Mouse (Mus musculus) CD4-positive naive resting alpha-beta T cell, adult 76 days (primary cell): ENCODE results near the gene Nlk. TPM values are rescaled to one million over a fixed set of nuclear protein-coding genes. Genes with fewer than 3 reads are reported as not detected.

Experiments
- total RNA-seq: library from RNA; stranded (reverse); gene quantifications from one replicate; pipeline ENCODE4 v1.2.4, GENCODE M21; 2023

The Nlk gene
- 70.7 TPM for total RNA-seq

GRCm38 (mm10) chr11:78696777-78697752 lies at the start of gene Nlk:
Gene Nlk (minus strand): TSS chr11:78697373.

GRCm38 (mm10) chr11:78550168-78551058 lies 146.8 kb downstream of the Nlk start, which contains the start of gene Tmem97:
Gene Tmem97 (minus strand): TSS chr11:78550777.

DNA sequence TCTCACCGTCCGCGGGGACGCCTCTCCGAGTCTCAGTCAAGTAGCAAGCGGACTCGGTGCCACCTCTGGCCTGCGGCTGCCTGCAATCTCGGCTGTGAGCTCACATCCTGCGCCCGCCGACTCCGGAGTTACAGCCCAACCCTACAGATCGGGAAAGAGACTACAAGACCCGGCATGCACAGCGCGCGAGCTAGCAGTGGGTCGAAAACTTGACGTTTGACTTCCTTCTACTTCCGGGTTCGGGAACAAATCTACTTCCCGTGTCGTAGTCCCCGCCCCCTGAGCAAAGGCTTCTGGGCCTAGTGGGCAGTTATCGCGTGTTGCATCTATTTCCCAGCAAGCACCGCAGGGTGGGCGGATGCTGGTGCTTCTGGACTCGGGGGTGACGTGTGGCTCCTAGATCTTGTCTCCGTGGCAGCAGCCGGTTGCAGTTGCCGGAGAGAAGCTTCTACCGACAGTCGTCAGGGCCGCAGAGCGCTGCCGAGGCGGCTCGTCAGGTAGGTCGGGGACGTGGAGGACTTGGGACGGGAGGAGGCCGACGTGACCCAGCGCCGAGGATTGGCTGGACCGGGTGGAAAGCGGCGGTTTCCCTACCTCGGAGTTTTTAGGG lies 161.0 kb downstream of the Nlk start, which contains the start of the genes Tnfaip1 and Ift20:
TSS of gene Tnfaip1 (minus strand) at position 253 of the 610 bp plus-strand sequence.
TSS of gene Ift20 (plus strand) at position 282 of the 610 bp plus-strand sequence.

Other genes with a start within 250 kb of the Nlk start
- 1.6 TPM for gene Slc46a1, start 231.7 kb downstream of the Nlk start, total RNA-seq
- 1.6 TPM for gene Sarm1, start 199.6 kb downstream of the Nlk start, total RNA-seq
- gene Vtn, start 198.3 kb downstream of the Nlk start, total RNA-seq = not detected
- gene Sebox, start 193.9 kb downstream of the Nlk start, total RNA-seq = not detected
- 16.6 TPM for gene Tmem199, start 185.2 kb downstream of the Nlk start, total RNA-seq
- gene Poldip2, start 185.2 kb downstream of the Nlk start, total RNA-seq = 31.5 TPM
- 14.0 TPM for gene Tnfaip1, start 161.0 kb downstream of the Nlk start, total RNA-seq
- gene Ift20, start 161.0 kb downstream of the Nlk start, total RNA-seq = 34.2 TPM
- 7.1 TPM for gene Tmem97, start 146.6 kb downstream of the Nlk start, total RNA-seq
- 19.5 TPM for gene Ccnq, start 54.4 kb upstream of the Nlk start, total RNA-seq
- gene Lyrm9, start 129.2 kb upstream of the Nlk start, total RNA-seq = 3.6 TPM
- not detected for gene Nos2, start 223.4 kb upstream of the Nlk start, total RNA-seq